Mouse (Mus musculus): ENCODE data around the gene Wfdc15a.

The Wfdc15a gene

GRCm38 (mm10) chr2:164199626-164200327 lies at the start of gene Wfdc15a:
TSS of gene Wfdc15a (minus strand) at chr2:164200130.
- DNase-seq: no peak

GRCm38 (mm10) chr2:164238366-164238765 lies 38.4 kb upstream of the Wfdc15a start, which contains the start of gene Svs2:
TSS of gene Svs2 (minus strand) at chr2:164238466.
- no peak for DNase-seq

- DNase-seq: no peak
These were observed 32.7 kb upstream of the Wfdc15a start for GRCm38 (mm10) chr2:164232671-164233070.

- no peak for DNase-seq
These were observed 28.6 kb upstream of the Wfdc15a start for GRCm38 (mm10) chr2:164228361-164229070.

- no peak for DNase-seq
These were observed 21.6 kb upstream of the Wfdc15a start, which contains the start of gene Wfdc15b for GRCm38 (mm10) chr2:164221522-164221921. TSS of gene Wfdc15b (minus strand) at chr2:164221660.

- DNase-seq: no peak
These were observed 19.4 kb upstream of the Wfdc15a start for GRCm38 (mm10) chr2:164219295-164219694.

GRCm38 (mm10) chr2:164212711-164213110 lies 12.8 kb upstream of the Wfdc15a start:
- DNase-seq: no peak

- DNase-seq: no peak
These were observed 11.0 kb upstream of the Wfdc15a start for GRCm38 (mm10) chr2:164210892-164211291.

GRCm38 (mm10) chr2:164206676-164207075 lies 6.7 kb upstream of the Wfdc15a start:
- DNase-seq: peak; percentile 91

GRCm38 (mm10) chr2:164206011-164206410 lies 6.1 kb upstream of the Wfdc15a start:
- peak; percentile 7 for DNase-seq

GRCm38 (mm10) chr2:164196700-164196990 lies 3.3 kb downstream of the Wfdc15a start:
- no peak for DNase-seq

- no peak for DNase-seq
These were observed 3.8 kb downstream of the Wfdc15a start for GRCm38 (mm10) chr2:164195971-164196699.

GRCm38 (mm10) chr2:164194959-164195630 lies 4.8 kb downstream of the Wfdc15a start:
- no peak for DNase-seq

- no peak for DNase-seq
These were observed 7.7 kb downstream of the Wfdc15a start for GRCm38 (mm10) chr2:164192279-164192678.

GRCm38 (mm10) chr2:164190576-164190975 lies 9.4 kb downstream of the Wfdc15a start, which contains the start of gene Wfdc12:
TSS of gene Wfdc12 (minus strand) at chr2:164190608.
- no peak for DNase-seq

- no peak for DNase-seq
These were observed 11.2 kb downstream of the Wfdc15a start for GRCm38 (mm10) chr2:164188722-164189121.

- no peak for DNase-seq
These were observed 15.7 kb downstream of the Wfdc15a start for GRCm38 (mm10) chr2:164184145-164184719.

GRCm38 (mm10) chr2:164183340-164183739 lies 16.6 kb downstream of the Wfdc15a start:
- no peak for DNase-seq

GRCm38 (mm10) chr2:164182692-164183255 lies 17.2 kb downstream of the Wfdc15a start, which contains the start of gene Wfdc5:
TSS of gene Wfdc5 (minus strand) at chr2:164182742.
- DNase-seq: no peak

GRCm38 (mm10) chr2:164180770-164181169 lies 19.2 kb downstream of the Wfdc15a start:
- DNase-seq: no peak

GRCm38 (mm10) chr2:164180124-164180523 lies 19.8 kb downstream of the Wfdc15a start:
- DNase-seq: no peak

GRCm38 (mm10) chr2:164177831-164178230 lies 22.1 kb downstream of the Wfdc15a start:
- no peak for DNase-seq

Measured in cerebellum, adult 9-10 months (tissue).